Mouse (Mus musculus) spleen, adult 2 months (tissue): ENCODE data around the gene 3110082I17Rik. TPM values are rescaled to one million over a fixed set of nuclear protein-coding genes. Genes with fewer than 3 reads are reported as not detected.

Experiments used
- DNase-seq, 2 experiments: peaks; one replicate each; pipeline versions ENCODE4 v3.0.0 to v3.0.0-alpha.2; 2012 to 2021; ENCODE audit warnings: low spot score in 2 of 2, low read depth in 1 of 2
- H3K27ac ChIP-seq: fragments of 200-500 bp; 2 replicates; pipeline ENCODE4 v1.5.1; 2012; ENCODE audit warnings: low read length, inconsistent platforms; ENCODE audit not compliant: insufficient read depth
- H3K27me3 ChIP-seq: fragments of 200-500 bp; 2 replicates; pipeline ENCODE4 v1.6.1; 2012; ENCODE audit warnings: mild to moderate bottlenecking, moderate library complexity, low read length, inconsistent platforms; ENCODE audit not compliant: control insufficient read depth, insufficient read depth
- H3K36me3 ChIP-seq: fragments of 200-500 bp; 2 replicates; pipeline ENCODE4 v1.6.1; 2012; ENCODE audit warnings: mild to moderate bottlenecking, low read length, inconsistent platforms; ENCODE audit not compliant: control insufficient read depth, insufficient read depth
- H3K4me1 ChIP-seq: fragments of 200-500 bp; 2 replicates; pipeline ENCODE4 v1.6.1; 2011; ENCODE audit warnings: inconsistent platforms; ENCODE audit not compliant: control insufficient read depth, insufficient read depth, insufficient read length
- H3K4me3 ChIP-seq: fragments of 200-500 bp; 2 replicates; pipeline ENCODE4 v1.5.1; 2011; ENCODE audit warnings: mild to moderate bottlenecking, inconsistent platforms; ENCODE audit not compliant: insufficient read depth, insufficient read length; ENCODE audit errors: extremely low read depth
- CTCF ChIP-seq: fragments of 200-500 bp; IDR thresholded peaks from 2 replicates; pipeline ENCODE4 v1.5.1; 2011; ENCODE audit warnings: mild to moderate bottlenecking, inconsistent platforms; ENCODE audit not compliant: insufficient read depth, insufficient read length, insufficient replicate concordance; ENCODE audit errors: extremely low read depth
- POLR2A ChIP-seq: fragments of 200-500 bp; IDR thresholded peaks from 2 replicates; pipeline ENCODE4 v1.6.1; 2011; ENCODE audit warnings: low read depth, low read length, inconsistent platforms
- WGBS: fragments of 180-500 bp; shearing (Covaris S2); methylation state at CpG from one replicate; pipeline ENCODE4 v1.1.7; 2018; 5-methylcytosine and 5-hydroxymethylcytosine counted together
- polyA plus RNA-seq: library from polyadenylated mRNA; depleted of rRNA; stranded (reverse); fragments of >200 nt; gene quantifications from 2 replicates; pipeline ENCODE4 v1.2.3, GENCODE M21; 2012; rRNA removed

Gene 3110082I17Rik
- polyA plus RNA-seq, 1 experiment = 5.2 TPM

- no peak overlapping the region for H3K4me3 ChIP-seq
- DNase-seq = no peak
- H3K4me1 ChIP-seq = peaks cover 2% of the 10 kb centered on the region; the same call in 1 of the 2 replicates
- H3K27me3 ChIP-seq = no peaks in the 10 kb centered on the region
- no peaks in the 10 kb centered on the region for H3K36me3 ChIP-seq
- no peak overlapping the region for H3K27ac ChIP-seq
- 85% methylated on average over 9 of the region's 9 CpGs for WGBS
- TF ChIP-seq POLR2A (no peak), CTCF (no peak)
These were observed 146.8 kb downstream of the 3110082I17Rik start for GRCm38 (mm10) chr5:139313536-139313935.

GRCm38 (mm10) chr5:139311822-139312221, 148.5 kb downstream of the 3110082I17Rik start:
- WGBS = 90% methylated on average over 9 of the region's 9 CpGs
- H3K4me1 ChIP-seq = peaks cover 2% of the 10 kb centered on the region; the same call in 1 of the 2 replicates
- no peak for DNase-seq
- TF ChIP-seq CTCF = no peak
- TF ChIP-seq POLR2A = no peak
- H3K36me3 ChIP-seq = no peaks in the 10 kb centered on the region; the same call in 1 of the 2 replicates
- H3K27ac ChIP-seq = no peak overlapping the region
- H3K4me3 ChIP-seq = no peak overlapping the region
- no peaks in the 10 kb centered on the region for H3K27me3 ChIP-seq

- DNase-seq = no peak
- Histone ChIP-seq H3K4me3 (no peak overlapping the region), H3K4me1 (peaks cover 2% of the 10 kb centered on the region), H3K27ac (no peak overlapping the region), H3K27me3 (no peaks in the 10 kb centered on the region), H3K36me3 (no peaks in the 10 kb centered on the region; the same call in 1 of the 2 replicates)
- TF ChIP-seq POLR2A (no peak), CTCF (no peak)
- WGBS = 91% methylated on average over 4 of the region's 4 CpGs
These were observed 149.8 kb downstream of the 3110082I17Rik start for GRCm38 (mm10) chr5:139310477-139310876.

GRCm38 (mm10) chr5:139309946-139310345, 150.4 kb downstream of the 3110082I17Rik start:
- no peak overlapping the region for H3K27ac ChIP-seq
- no peak for DNase-seq
- H3K36me3 ChIP-seq = no peaks in the 10 kb centered on the region; the same call in 1 of the 2 replicates
- H3K4me1 ChIP-seq = peaks cover 3% of the 10 kb centered on the region
- 66% methylated on average over 3 of the region's 3 CpGs for WGBS
- no peak overlapping the region for H3K4me3 ChIP-seq
- H3K27me3 ChIP-seq = no peaks in the 10 kb centered on the region
- TF ChIP-seq POLR2A (no peak), CTCF (no peak)

Other genes with a start within 250 kb of the 3110082I17Rik start
- 91.4 and 137 TPM in 2 replicates for gene Get4, start 208.2 kb downstream of the 3110082I17Rik start, polyA plus RNA-seq
- 23.2 and 29.5 TPM in 2 replicates for gene Adap1, start 134.9 kb downstream of the 3110082I17Rik start, polyA plus RNA-seq
- 27.2 and 36.2 TPM in 2 replicates for gene Cox19, start 109.1 kb downstream of the 3110082I17Rik start, polyA plus RNA-seq
- not detected in 2 replicates for gene Cyp2w1, start 107.9 kb downstream of the 3110082I17Rik start, polyA plus RNA-seq
- 32.2 and 36.3 TPM in 2 replicates for gene Gpr146, start 82.8 kb downstream of the 3110082I17Rik start, polyA plus RNA-seq
- gene C130050O18Rik, start 55.2 kb downstream of the 3110082I17Rik start, polyA plus RNA-seq = 8.1 and 11.9 TPM in 2 replicates
- gene Gper1, start 37.4 kb downstream of the 3110082I17Rik start, polyA plus RNA-seq = 0.39 TPM in 2 replicates
- 6.6 and 7.5 TPM in 2 replicates for gene Zfand2a, start 24.0 kb upstream of the 3110082I17Rik start, polyA plus RNA-seq
- not detected in 2 replicates for gene Uncx, start 83.0 kb upstream of the 3110082I17Rik start, polyA plus RNA-seq